Mouse (Mus musculus): Measurements from ENCODE around the gene Washc4.
A peak's percentile ranks its signal among the peaks of the same experiment; 100 is the strongest.
"Not testable (repeated sequence)": the region's sequence is repeated elsewhere in the genome, so short reads cannot be mapped to it uniquely, and the experiment has no call there.

Gene Washc4

GRCm38 (mm10) chr10:83543439-83544102 is at the start of gene Washc4:
TSS of gene Washc4 (plus strand) at chr10:83543752.
- DNase-seq (ENCODE audit: low spot score): peak; percentile 92

GRCm38 (mm10) chr10:83497321-83497720 is 46.2 kb upstream of the Washc4 start:
- no peak for DNase-seq (ENCODE audit: low spot score)

- DNase-seq (ENCODE audit: low spot score): peak; percentile 9
Measured at GRCm38 (mm10) chr10:83508962-83509660, 34.4 kb upstream of the Washc4 start.

- no peak for DNase-seq (ENCODE audit: low spot score)
Measured at GRCm38 (mm10) chr10:83511304-83511703, 32.2 kb upstream of the Washc4 start.

GRCm38 (mm10) chr10:83513736-83514135 is 29.8 kb upstream of the Washc4 start:
- DNase-seq (ENCODE audit: low spot score): no peak

GRCm38 (mm10) chr10:83520990-83521389 is 22.6 kb upstream of the Washc4 start:
- DNase-seq (ENCODE audit: low spot score): no peak

- DNase-seq (ENCODE audit: low spot score): not testable (repeated sequence)
Measured at GRCm38 (mm10) chr10:83524238-83524637, 19.3 kb upstream of the Washc4 start.

- no peak for DNase-seq (ENCODE audit: low spot score)
Measured at GRCm38 (mm10) chr10:83530384-83530967, 13.1 kb upstream of the Washc4 start.

GRCm38 (mm10) chr10:83533258-83533909 is 10.2 kb upstream of the Washc4 start:
- DNase-seq (ENCODE audit: low spot score): no peak

GRCm38 (mm10) chr10:83533910-83534283 is 9.7 kb upstream of the Washc4 start, which contains the start of gene Aldh1l2:
TSS of gene Aldh1l2 (minus strand) at chr10:83534140.
- peak; percentile 18 for DNase-seq (ENCODE audit: low spot score)

- no peak for DNase-seq (ENCODE audit: low spot score)
Measured at GRCm38 (mm10) chr10:83536436-83536835, 7.1 kb upstream of the Washc4 start.

- DNase-seq (ENCODE audit: low spot score): no peak
Measured at GRCm38 (mm10) chr10:83539311-83539980, 4.1 kb upstream of the Washc4 start.

- no peak for DNase-seq (ENCODE audit: low spot score)
Measured at GRCm38 (mm10) chr10:83540092-83540491, 3.5 kb upstream of the Washc4 start.

- DNase-seq (ENCODE audit: low spot score): no peak
Measured at GRCm38 (mm10) chr10:83542241-83542640, 1.3 kb upstream of the Washc4 start.

GRCm38 (mm10) chr10:83544103-83544479 is 539 bp downstream of the Washc4 start:
- peak; percentile 54 for DNase-seq (ENCODE audit: low spot score)

GRCm38 (mm10) chr10:83545341-83545740 is 1.8 kb downstream of the Washc4 start:
- no peak for DNase-seq (ENCODE audit: low spot score)

- no peak for DNase-seq (ENCODE audit: low spot score)
Measured at GRCm38 (mm10) chr10:83563005-83563404, 19.5 kb downstream of the Washc4 start.

- DNase-seq (ENCODE audit: low spot score): no peak
Measured at GRCm38 (mm10) chr10:83565449-83566441, 22.2 kb downstream of the Washc4 start.

GRCm38 (mm10) chr10:83590801-83591200 is 47.2 kb downstream of the Washc4 start:
- no peak for DNase-seq (ENCODE audit: low spot score)

GRCm38 (mm10) chr10:83592616-83593015 is 49.1 kb downstream of the Washc4 start:
- no peak for DNase-seq (ENCODE audit: low spot score)

- DNase-seq (ENCODE audit: low spot score): no peak
Measured at GRCm38 (mm10) chr10:83594526-83594925, 51.0 kb downstream of the Washc4 start.
